Mouse (Mus musculus) cerebellum, adult 2 months (tissue): ENCODE measurements at regions not wholly inside any gene's neighbourhood (a gene's known extent, or its start where the extent isn't known, plus 50 kb on each side); places are given as distances from the start of the nearest gene placed in this dataset.

Source experiments
- DNase-seq, 2 experiments: peaks; one replicate each; pipeline ENCODE4 v3.0.0; 2021
- H3K27ac ChIP-seq: fragments of 200-500 bp; 2 replicates; pipeline ENCODE4 v1.5.1; 2012; ENCODE audit warnings: low read length, control low read depth, inconsistent platforms; ENCODE audit not compliant: insufficient read depth
- H3K27me3 ChIP-seq: fragments of 200-500 bp; 2 replicates; pipeline ENCODE4 v1.6.1; 2012; ENCODE audit warnings: inconsistent platforms, mild to moderate bottlenecking, low read length, moderate library complexity; ENCODE audit not compliant: control insufficient read depth, insufficient read depth
- H3K4me1 ChIP-seq: fragments of 200-500 bp; 2 replicates; pipeline ENCODE4 v1.6.1; 2011; ENCODE audit warnings: low read length; ENCODE audit not compliant: control insufficient read depth, insufficient read depth
- H3K4me3 ChIP-seq: fragments of 200-500 bp; replicated peaks from 2 replicates; pipeline ENCODE3; 2011; ENCODE audit warnings: mild to moderate bottlenecking, low read depth, low read length, control low read depth; ENCODE audit not compliant: insufficient read depth
- CTCF ChIP-seq: fragments of 200-500 bp; IDR thresholded peaks from 2 replicates; pipeline ENCODE4 v1.5.1; 2011; ENCODE audit warnings: low read depth, mild to moderate bottlenecking, control low read depth, low read length, moderate library complexity, borderline replicate concordance; ENCODE audit not compliant: insufficient read depth
- POLR2A ChIP-seq: fragments of 200-500 bp; IDR thresholded peaks from 2 replicates; pipeline ENCODE4 v1.6.1; 2011; ENCODE audit warnings: low read length, control low read depth, borderline replicate concordance; ENCODE audit not compliant: insufficient read depth
- WGBS: fragments of 180-500 bp; shearing (Covaris S2); methylation state at CpG from one replicate; pipeline ENCODE4 v1.1.7; 2018; 5-methylcytosine and 5-hydroxymethylcytosine counted together

GRCm38 (mm10) chr9:6433813-6434456, 164.3 kb upstream of the Ddi1 start:
- TF ChIP-seq CTCF (no peak), POLR2A (no peak)
- Histone ChIP-seq H3K4me3 (no peak overlapping the region), H3K27me3 (no peaks in the 10 kb centered on the region), H3K27ac (no peak overlapping the region), H3K4me1 (peaks cover under 1% of the 10 kb centered on the region; the same call in 1 of the 2 replicates)
- no peak for DNase-seq

GRCm38 (mm10) chr9:6430859-6431258, 161.2 kb upstream of the Ddi1 start:
- WGBS = 77% methylated on average over 3 of the region's 3 CpGs
- TF ChIP-seq POLR2A (no peak), CTCF (no peak)
- no peak for DNase-seq
- Histone ChIP-seq H3K4me1 (peaks cover 3% of the 10 kb centered on the region; the same call in 1 of the 2 replicates), H3K27ac (no peak overlapping the region), H3K4me3 (no peak overlapping the region), H3K27me3 (no peaks in the 10 kb centered on the region)

- DNase-seq = no peak
- Histone ChIP-seq H3K27ac (no peak overlapping the region), H3K4me1 (peaks cover 3% of the 10 kb centered on the region; the same call in 1 of the 2 replicates), H3K4me3 (no peak overlapping the region), H3K27me3 (no peaks in the 10 kb centered on the region)
- TF ChIP-seq POLR2A (no peak), CTCF (no peak)
- 58% methylated on average over 2 of the region's 2 CpGs for WGBS
These were observed 160.8 kb upstream of the Ddi1 start for GRCm38 (mm10) chr9:6430437-6430836.
